Comparison of ENCODE assay signal across 24 mouse cellular contexts in genomic region chr5:151167641-151168040, GRCm38 (mm10).
DNase-seq lines count a peak whose midpoint lies in the region; ATAC-seq and TF ChIP-seq lines count a peak whose summit lies in the region.
"Had no signal": no experiment of that assay in that cellular context is flagged by ENCODE, and none has a peak within 500 bp of the region (broad histone marks: within the 10 kb centered on the region; RNA-seq: fewer than 3 reads in every experiment).

No protein-coding gene starts in this region.

- 33% methylated on average over 6 of the region's 6 CpGs for WGBS in intestine, embryonic 14.5 days
- WGBS in intestine, postnatal 0 days, result 72% methylated on average over 6 of the region's 6 CpGs
- WGBS in lung, embryonic 16.5 days, result 58% methylated on average over 6 of the region's 6 CpGs
- WGBS in neural tube, embryonic 15.5 days, result 46% methylated on average over 6 of the region's 6 CpGs

- no peaks in the 10 kb centered on the region for H3K9me3 ChIP-seq in intestine, embryonic 14.5 days (ENCODE audit: control insufficient read depth, low read length)
- H3K9me3 ChIP-seq in intestine, postnatal 0 days (ENCODE audit: control insufficient read depth), result no peaks in the 10 kb centered on the region
- no peaks in the 10 kb centered on the region for H3K9me3 ChIP-seq in lung, embryonic 16.5 days (ENCODE audit: control insufficient read depth, low read length)
- H3K9me3 ChIP-seq in neural tube, embryonic 15.5 days (replicated peaks), result no peaks in the 10 kb centered on the region
- H3K9me3 ChIP-seq: heart, embryonic 15.5 days; intestine, embryonic 15.5 days; liver, embryonic 15.5 days; midbrain, embryonic 13.5 days had no signal

- no peak overlapping the region for H3K4me3 ChIP-seq in intestine, embryonic 14.5 days (ENCODE audit: low read depth, low read length)
- H3K4me3 ChIP-seq in intestine, postnatal 0 days (ENCODE audit: low read depth, low read length), result no peak overlapping the region
- no peak overlapping the region for H3K4me3 ChIP-seq in lung, embryonic 16.5 days (ENCODE audit: low read length)
- H3K4me3 ChIP-seq in neural tube, embryonic 15.5 days (replicated peaks), result no peak overlapping the region
- H3K4me3 ChIP-seq: heart, embryonic 15.5 days; intestine, embryonic 15.5 days; liver, embryonic 15.5 days; midbrain, embryonic 13.5 days had no signal

- TF ChIP-seq CTCF in intestine, postnatal 0 days (IDR thresholded peaks at IDR 0.05; ENCODE audit: low read depth), result no peak

- DNase-seq in intestine, embryonic 14.5 days (ENCODE audit: low spot score), result peak; percentile 46
- DNase-seq in kidney, postnatal 10 days, result peak; percentile 43
- DNase-seq in kidney, postnatal 25 days, result no peak
- no peak for DNase-seq in lung, postnatal 14 days
- DNase-seq in ovary, postnatal 14 days (ENCODE audit: low spot score), result no peak
- DNase-seq: adrenal gland, postnatal 14 days; cerebellum, adult 11 months; cerebellum, adult 9-10 months; cerebellum, postnatal 36 days; gastrocnemius, postnatal 14 days; heart, postnatal 36 days; liver; thymus, postnatal 4 days had no signal

- no peak overlapping the region for H3K27ac ChIP-seq in intestine, embryonic 14.5 days (ENCODE audit: low read depth)
- no peak overlapping the region for H3K27ac ChIP-seq in intestine, postnatal 0 days (ENCODE audit: low read depth, low read length)
- peak overlapping the region; percentile 86 for H3K27ac ChIP-seq in lung, embryonic 16.5 days (ENCODE audit: low read length)
- H3K27ac ChIP-seq in neural tube, embryonic 15.5 days (replicated peaks), result no peak overlapping the region
- H3K27ac ChIP-seq: heart, embryonic 15.5 days; intestine, embryonic 15.5 days; liver, embryonic 15.5 days; macrophage; midbrain, embryonic 13.5 days had no signal

- H3K27me3 ChIP-seq in intestine, embryonic 14.5 days (replicated peaks; ENCODE audit: control insufficient read depth, insufficient read depth, low read length), result no peaks in the 10 kb centered on the region
- H3K27me3 ChIP-seq in intestine, postnatal 0 days (replicated peaks; ENCODE audit: control insufficient read depth, insufficient read depth, low read length), result no peaks in the 10 kb centered on the region
- no peaks in the 10 kb centered on the region for H3K27me3 ChIP-seq in lung, embryonic 16.5 days (ENCODE audit: control insufficient read depth, insufficient read depth, low read depth, low read length)
- no peaks in the 10 kb centered on the region for H3K27me3 ChIP-seq in neural tube, embryonic 15.5 days (replicated peaks)
- H3K27me3 ChIP-seq: heart, embryonic 15.5 days; intestine, embryonic 15.5 days; liver, embryonic 15.5 days; midbrain, embryonic 13.5 days had no signal

- H3K4me1 ChIP-seq in intestine, embryonic 14.5 days (replicated peaks; ENCODE audit: control insufficient read depth, insufficient read depth, low read length), result peaks cover 17% of the 10 kb centered on the region; the same call in 1 of the 2 replicates
- peaks cover 9% of the 10 kb centered on the region; the same call in 1 of the 2 replicates for H3K4me1 ChIP-seq in intestine, postnatal 0 days (replicated peaks; ENCODE audit: control insufficient read depth, insufficient read depth, low read length)
- peaks cover 48% of the 10 kb centered on the region for H3K4me1 ChIP-seq in lung, embryonic 16.5 days (replicated peaks; ENCODE audit: control insufficient read depth, insufficient read depth, low read length)
- H3K4me1 ChIP-seq in neural tube, embryonic 15.5 days, result peaks cover 10% of the 10 kb centered on the region; the same call in 1 of the 2 replicates
- H3K4me1 ChIP-seq: liver, embryonic 15.5 days had no signal

- H3K4me2 ChIP-seq in intestine, embryonic 14.5 days (ENCODE audit: low read length), result no peak overlapping the region
- no peak overlapping the region for H3K4me2 ChIP-seq in intestine, postnatal 0 days (replicated peaks; ENCODE audit: low read depth)
- H3K4me2 ChIP-seq in lung, embryonic 16.5 days (ENCODE audit: low read depth, low read length), result no peak overlapping the region
- no peak overlapping the region for H3K4me2 ChIP-seq in neural tube, embryonic 15.5 days
- H3K4me2 ChIP-seq: heart, embryonic 15.5 days; intestine, embryonic 15.5 days; liver, embryonic 15.5 days; midbrain, embryonic 13.5 days had no signal

- H3K36me3 ChIP-seq in intestine, embryonic 14.5 days (ENCODE audit: control insufficient read depth, insufficient read depth, low read length), result no peaks in the 10 kb centered on the region
- no peaks in the 10 kb centered on the region for H3K36me3 ChIP-seq in intestine, postnatal 0 days (ENCODE audit: control insufficient read depth, insufficient read depth)
- no peaks in the 10 kb centered on the region for H3K36me3 ChIP-seq in lung, embryonic 16.5 days (ENCODE audit: control insufficient read depth, insufficient read depth, low read length)
- H3K36me3 ChIP-seq in neural tube, embryonic 15.5 days, result no peaks in the 10 kb centered on the region
- H3K36me3 ChIP-seq: heart, embryonic 15.5 days; intestine, embryonic 15.5 days; liver, embryonic 15.5 days; midbrain, embryonic 13.5 days had no signal

- no peak for ATAC-seq in intestine, embryonic 14.5 days (replicated peaks; ENCODE audit: low FRiP score, low TSS enrichment, low read depth)
- no peak for ATAC-seq in intestine, postnatal 0 days
- no peak for ATAC-seq in lung, embryonic 16.5 days (ENCODE audit: low read depth)
- ATAC-seq in neural tube, embryonic 15.5 days (ENCODE audit: low FRiP score), result peak; percentile 52
- ATAC-seq: CD4-positive, CD25-positive, alpha-beta regulatory T cell, adult 4 months; forebrain, embryonic 14.5 days; hindbrain, embryonic 16.5 days; intestine, embryonic 15.5 days; midbrain, embryonic 13.5 days had no signal

- H3K9ac ChIP-seq in intestine, embryonic 14.5 days (ENCODE audit: low read length), result no peak overlapping the region
- no peak overlapping the region for H3K9ac ChIP-seq in intestine, postnatal 0 days (ENCODE audit: low read depth, low read length)
- no peak overlapping the region for H3K9ac ChIP-seq in lung, embryonic 16.5 days (ENCODE audit: low read length)
- no peak overlapping the region for H3K9ac ChIP-seq in neural tube, embryonic 15.5 days (replicated peaks)
- H3K9ac ChIP-seq: heart, embryonic 15.5 days; intestine, embryonic 15.5 days; liver, embryonic 15.5 days; midbrain, embryonic 13.5 days had no signal

Comparison
In these comparisons a context has a peak if more than half of its experiments do, and no peak if none do; other contexts are left out.
1. DNase-seq: peak in intestine, embryonic 14.5 days (single experiment) and kidney, postnatal 10 days (single experiment); none in kidney, postnatal 25 days (0 of 2), lung, postnatal 14 days (single experiment) and ovary, postnatal 14 days (single experiment).